Mouse (Mus musculus): ENCODE measurements around the gene Brd3. TPM values are rescaled to one million over a fixed set of nuclear protein-coding genes. Genes with fewer than 3 reads are reported as not detected.

The Brd3 gene
- polyA plus RNA-seq, 1 experiment: 33.0 TPM

DNA sequence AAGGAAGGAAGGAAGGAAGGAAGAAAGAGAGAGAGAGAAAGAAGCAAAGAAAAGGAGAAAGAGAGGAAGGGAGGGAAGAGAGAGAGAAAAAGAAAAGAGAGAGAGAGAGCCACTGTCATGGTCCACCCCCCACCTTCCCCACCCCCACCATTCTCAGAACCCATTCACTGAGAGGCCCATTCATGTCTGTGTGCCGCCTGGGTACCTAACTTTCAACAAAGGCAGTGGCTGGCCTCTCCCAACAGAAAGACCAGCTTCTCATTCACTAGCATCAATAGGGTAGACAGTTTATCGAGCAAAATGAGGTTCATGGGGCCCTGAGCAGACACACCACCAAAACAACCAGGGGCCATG, 93.9 kb downstream of the Brd3 start:
- TF ChIP-seq CTCF (IDR thresholded peaks at IDR 0.05; ENCODE audit: control insufficient read depth, insufficient read depth, low read length): no peak
- TF ChIP-seq POLR2A (IDR thresholded peaks at IDR 0.05; ENCODE audit: borderline replicate concordance, control insufficient read depth, low read depth, low read length): no peak
- Histone ChIP-seq H3K4me3 (replicated peaks; ENCODE audit: control insufficient read depth, low read depth, low read length) (no peak overlapping the region), H3K4me1 (ENCODE audit: control insufficient read depth, insufficient read depth, low read length) (peaks cover 19% of the 10 kb centered on the region), H3K27ac (ENCODE audit: control insufficient read depth, insufficient read depth, low read depth, low read length, poor library complexity) (no peak overlapping the region)
- WGBS: 84% methylated on average over 2 of the region's 2 CpGs

DNA sequence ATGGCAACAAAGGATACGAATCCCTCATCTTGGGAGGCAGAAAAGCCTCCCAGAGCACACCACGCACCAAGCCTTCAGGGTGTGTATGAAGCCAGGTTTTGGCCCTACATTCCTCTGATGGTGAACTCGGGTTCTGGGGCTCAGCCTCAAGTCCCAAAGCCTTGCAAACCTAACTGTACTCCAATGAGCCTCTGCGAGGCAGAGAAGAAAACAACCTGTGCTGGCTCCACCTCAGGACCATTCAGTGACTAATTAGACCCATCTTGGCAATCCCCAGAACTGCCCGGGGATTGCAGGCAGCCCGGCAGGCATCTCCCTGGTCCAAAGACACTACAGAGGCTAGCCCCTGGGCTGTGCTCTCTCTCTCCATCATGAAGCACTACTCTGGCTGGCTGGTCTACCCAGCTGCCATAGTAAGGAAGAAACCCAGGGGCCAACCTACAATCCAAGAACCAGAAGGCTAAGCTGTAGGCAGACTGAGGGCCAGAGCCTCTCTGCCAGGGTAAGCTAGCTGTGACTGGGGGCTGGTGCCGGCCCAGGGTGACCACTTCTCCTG, 95.1 kb downstream of the Brd3 start:
- WGBS: 55% methylated on average over 7 of the region's 7 CpGs
- TF ChIP-seq POLR2A (IDR thresholded peaks at IDR 0.05; ENCODE audit: borderline replicate concordance, control insufficient read depth, low read depth, low read length): no peak
- no peak for TF ChIP-seq CTCF (IDR thresholded peaks at IDR 0.05; ENCODE audit: control insufficient read depth, insufficient read depth, low read length)
- Histone ChIP-seq H3K4me3 (replicated peaks; ENCODE audit: control insufficient read depth, low read depth, low read length) (no peak overlapping the region), H3K27ac (ENCODE audit: control insufficient read depth, insufficient read depth, low read depth, low read length, poor library complexity) (peak overlapping the region; percentile 32), H3K4me1 (ENCODE audit: control insufficient read depth, insufficient read depth, low read length) (peaks cover 14% of the 10 kb centered on the region)

GRCm38 (mm10) chr2:27411688-27412174, 95.7 kb downstream of the Brd3 start:
- peak overlapping the region; percentile 72 for H3K27ac ChIP-seq (ENCODE audit: control insufficient read depth, insufficient read depth, low read depth, low read length, poor library complexity)
- TF ChIP-seq POLR2A (IDR thresholded peaks at IDR 0.05; ENCODE audit: borderline replicate concordance, control insufficient read depth, low read depth, low read length) (no peak), CTCF (IDR thresholded peaks at IDR 0.05; ENCODE audit: control insufficient read depth, insufficient read depth, low read length) (no peak)
- WGBS: 14% methylated on average over 8 of the region's 8 CpGs
- H3K4me1 ChIP-seq (ENCODE audit: control insufficient read depth, insufficient read depth, low read length): peaks cover 17% of the 10 kb centered on the region
- no peak overlapping the region for H3K4me3 ChIP-seq (replicated peaks; ENCODE audit: control insufficient read depth, low read depth, low read length)

GRCm38 (mm10) chr2:27410518-27411140, 96.8 kb downstream of the Brd3 start:
- peaks cover 18% of the 10 kb centered on the region for H3K4me1 ChIP-seq (ENCODE audit: control insufficient read depth, insufficient read depth, low read length)
- H3K27ac ChIP-seq (ENCODE audit: control insufficient read depth, insufficient read depth, low read depth, low read length, poor library complexity): peak overlapping the region; percentile 6; the same call in 1 of the 2 replicates
- WGBS: 72% methylated on average over 6 of the region's 6 CpGs
- TF ChIP-seq CTCF (IDR thresholded peaks at IDR 0.05; ENCODE audit: control insufficient read depth, insufficient read depth, low read length) (no peak), POLR2A (IDR thresholded peaks at IDR 0.05; ENCODE audit: borderline replicate concordance, control insufficient read depth, low read depth, low read length) (no peak)
- H3K4me3 ChIP-seq (replicated peaks; ENCODE audit: control insufficient read depth, low read depth, low read length): no peak overlapping the region

DNA sequence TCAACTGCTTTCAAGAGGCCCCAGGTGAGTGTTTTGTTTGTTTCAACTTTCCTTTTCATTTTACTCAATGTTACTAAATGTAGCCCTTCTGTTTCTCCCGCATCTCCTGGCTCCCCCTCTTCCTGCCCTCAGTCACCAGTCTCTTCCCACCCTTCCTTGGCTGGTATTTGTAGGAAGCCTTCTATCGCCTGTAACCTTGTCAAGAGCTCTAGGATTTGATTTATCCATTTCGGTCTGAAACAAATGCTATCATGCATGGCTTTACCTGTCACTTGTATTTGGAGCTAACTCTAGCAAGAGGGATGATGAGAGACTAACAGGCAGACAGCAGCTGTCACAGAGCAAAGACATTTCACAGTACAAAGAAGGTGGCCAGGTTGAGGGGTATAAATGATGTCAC, 99.3 kb downstream of the Brd3 start:
- no peak overlapping the region for H3K4me3 ChIP-seq (replicated peaks; ENCODE audit: control insufficient read depth, low read depth, low read length)
- 70% methylated on average over 3 of the region's 3 CpGs for WGBS
- TF ChIP-seq POLR2A (IDR thresholded peaks at IDR 0.05; ENCODE audit: borderline replicate concordance, control insufficient read depth, low read depth, low read length) (no peak), CTCF (IDR thresholded peaks at IDR 0.05; ENCODE audit: control insufficient read depth, insufficient read depth, low read length) (no peak)
- H3K4me1 ChIP-seq (ENCODE audit: control insufficient read depth, insufficient read depth, low read length): peaks cover 12% of the 10 kb centered on the region
- H3K27ac ChIP-seq (ENCODE audit: control insufficient read depth, insufficient read depth, low read depth, low read length, poor library complexity): no peak overlapping the region

GRCm38 (mm10) chr2:27406928-27407327, 100.5 kb downstream of the Brd3 start:
- TF ChIP-seq CTCF (IDR thresholded peaks at IDR 0.05; ENCODE audit: control insufficient read depth, insufficient read depth, low read length) (no peak), POLR2A (IDR thresholded peaks at IDR 0.05; ENCODE audit: borderline replicate concordance, control insufficient read depth, low read depth, low read length) (no peak)
- Histone ChIP-seq H3K4me1 (ENCODE audit: control insufficient read depth, insufficient read depth, low read length) (peaks cover 9% of the 10 kb centered on the region), H3K4me3 (replicated peaks; ENCODE audit: control insufficient read depth, low read depth, low read length) (no peak overlapping the region), H3K27ac (ENCODE audit: control insufficient read depth, insufficient read depth, low read depth, low read length, poor library complexity) (0 out of 2 replicates have a peak overlapping the region, but pooled peaks have one; percentile 2)
- 59% methylated on average over 5 of the region's 5 CpGs for WGBS

DNA sequence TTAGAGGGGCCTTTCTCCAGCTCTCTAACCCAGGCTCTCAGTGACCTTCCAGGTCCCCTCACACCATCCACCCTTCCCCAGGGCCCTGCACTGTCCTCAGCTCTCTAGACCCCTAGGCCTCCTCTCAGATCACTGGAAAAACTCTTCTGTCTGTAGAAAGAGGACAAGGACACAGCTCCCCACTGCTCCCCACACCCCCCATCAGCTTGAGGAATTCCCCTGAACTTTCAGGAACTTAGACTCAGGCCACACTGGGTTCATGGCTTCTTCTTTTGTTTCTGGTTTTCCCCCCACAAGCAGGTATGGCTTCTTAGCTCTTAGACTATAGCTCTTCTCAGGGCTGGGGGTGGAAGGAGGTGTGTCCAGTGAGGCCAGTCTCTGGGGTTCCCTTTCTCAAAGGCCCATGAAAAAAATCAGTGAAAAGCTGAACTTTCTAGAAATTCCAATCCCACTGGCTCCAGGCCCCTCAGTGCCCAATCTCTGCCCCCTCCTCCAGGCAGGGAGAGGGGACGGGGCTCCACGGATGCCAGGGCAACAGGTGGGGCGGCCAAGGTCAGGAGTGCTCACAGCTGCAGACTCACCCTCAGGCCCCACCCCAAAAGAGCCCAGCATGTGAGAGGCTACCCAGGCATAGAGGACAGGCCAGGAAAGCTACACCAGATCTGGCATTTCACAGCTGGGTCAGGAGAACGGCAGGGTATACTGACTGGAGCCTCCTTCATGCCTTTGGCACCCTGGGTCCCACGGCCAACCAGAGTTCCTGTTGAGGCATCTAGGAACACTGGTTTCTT, 102.2 kb downstream of the Brd3 start:
- Histone ChIP-seq H3K27ac (ENCODE audit: control insufficient read depth, insufficient read depth, low read depth, low read length, poor library complexity) (peak overlapping the region; percentile 53; the same call in 1 of the 2 replicates), H3K4me1 (ENCODE audit: control insufficient read depth, insufficient read depth, low read length) (peaks cover 9% of the 10 kb centered on the region), H3K4me3 (replicated peaks; ENCODE audit: control insufficient read depth, low read depth, low read length) (no peak overlapping the region)
- TF ChIP-seq CTCF (IDR thresholded peaks at IDR 0.05; ENCODE audit: control insufficient read depth, insufficient read depth, low read length): no peak
- TF ChIP-seq POLR2A (IDR thresholded peaks at IDR 0.05; ENCODE audit: borderline replicate concordance, control insufficient read depth, low read depth, low read length): no peak
- WGBS: 63% methylated on average over 5 of the region's 5 CpGs
